Comparison of ENCODE assay signal across 8 mouse cellular contexts in genomic region chr7:59228866-59229182, GRCm38 (mm10). TPM values are rescaled to one million over a fixed set of nuclear protein-coding genes. Genes with fewer than 3 reads are reported as not detected.
DNase-seq lines count a peak whose midpoint lies in the region; ATAC-seq and TF ChIP-seq lines count a peak whose summit lies in the region.

No protein-coding gene starts in this region.

- no peaks in the 10 kb centered on the region for H3K36me3 ChIP-seq in erythroblast, embryonic 14.5 days (ENCODE audit: control insufficient read depth)
- no peaks in the 10 kb centered on the region for H3K36me3 ChIP-seq in C2C12 (ENCODE audit: control insufficient read depth, insufficient read depth)
- no peaks in the 10 kb centered on the region for H3K36me3 ChIP-seq in forebrain, embryonic 12.5 days (replicated peaks)
- H3K36me3 ChIP-seq in liver, embryonic 14.5 days (replicated peaks; ENCODE audit: control insufficient read depth, insufficient read depth, low read depth): no peaks in the 10 kb centered on the region

- under 1% methylated on average over 32 of the region's 39 CpGs for WGBS in forebrain, embryonic 12.5 days
- WGBS in liver, embryonic 14.5 days (ENCODE audit: insufficient replicate concordance): 0% methylated on average over 39 of the region's 39 CpGs

- peak overlapping the region; percentile 100 for H3K4me3 ChIP-seq in erythroblast, embryonic 14.5 days (replicated peaks)
- peak overlapping the region; percentile 71 for H3K4me3 ChIP-seq in C2C12 (ENCODE audit: insufficient read depth, poor library complexity, severe bottlenecking)
- peak overlapping the region; percentile 99 for H3K4me3 ChIP-seq in forebrain, embryonic 12.5 days (replicated peaks)
- H3K4me3 ChIP-seq in liver, embryonic 14.5 days (ENCODE audit: insufficient read depth in 1 of 2, low read depth in 2 of 2, low read length in 2 of 2): peak overlapping the region; percentile 74 to 86

- peak overlapping the region; percentile 73 for H3ac ChIP-seq in C2C12 (ENCODE audit: control insufficient read depth, insufficient read length, low read depth)

- H3K79me2 ChIP-seq in C2C12 (ENCODE audit: control insufficient read depth, insufficient read depth): peaks cover 53% of the 10 kb centered on the region

- no peak for TF ChIP-seq EP300 in liver, embryonic 14.5 days (IDR thresholded peaks at IDR 0.05; ENCODE audit: low read depth)

- ATAC-seq in erythroblast, adult 5-6 weeks (replicated peaks; ENCODE audit: low FRiP score, poor library complexity, severe bottlenecking): no peak
- peak; percentile 78 for ATAC-seq in forebrain, embryonic 12.5 days (ENCODE audit: low FRiP score)
- ATAC-seq in liver, embryonic 14.5 days (ENCODE audit: insufficient read depth): peak; percentile 63
- ATAC-seq in megakaryocyte progenitor cell, adult 5-6 weeks (replicated peaks; ENCODE audit: poor library complexity): no peak; the same call in 1 of the 2 replicates

- peak overlapping the region; percentile 96 for H3K9ac ChIP-seq in forebrain, embryonic 12.5 days
- peak overlapping the region; percentile 91 for H3K9ac ChIP-seq in liver, embryonic 14.5 days (replicated peaks)

- peak; percentile 42 for TF ChIP-seq CTCF in C2C12 (IDR thresholded peaks at IDR 0.05; ENCODE audit: control insufficient read depth, insufficient read depth, insufficient read length)
- peak; percentile 63 for TF ChIP-seq CTCF in liver, embryonic 14.5 days (IDR thresholded peaks at IDR 0.05; ENCODE audit: low read depth)

- no peak for DNase-seq in liver, embryonic 14.5 days (ENCODE audit: low read depth in 3 of 3, low spot score in 3 of 3)
- no peak for DNase-seq in urinary bladder, postnatal 36 days (ENCODE audit: low spot score in 2 of 2)
- no peak for DNase-seq in embryo, embryonic 10.5 days (ENCODE audit: low spot score)

- H3K27ac ChIP-seq in forebrain, embryonic 12.5 days: peak overlapping the region; percentile 99
- H3K27ac ChIP-seq in liver, embryonic 14.5 days: peak overlapping the region; percentile 75

- H3K27me3 ChIP-seq in erythroblast, embryonic 14.5 days (ENCODE audit: control insufficient read depth): no peaks in the 10 kb centered on the region
- H3K27me3 ChIP-seq in C2C12 (ENCODE audit: control insufficient read depth, insufficient read depth, insufficient read length): no peaks in the 10 kb centered on the region
- no peaks in the 10 kb centered on the region for H3K27me3 ChIP-seq in forebrain, embryonic 12.5 days
- H3K27me3 ChIP-seq in liver, embryonic 14.5 days (ENCODE audit: control insufficient read depth, insufficient read depth, low read length): no peaks in the 10 kb centered on the region

- peaks cover 24% of the 10 kb centered on the region for H3K4me1 ChIP-seq in erythroblast, embryonic 14.5 days (ENCODE audit: control insufficient read depth)
- H3K4me1 ChIP-seq in forebrain, embryonic 12.5 days: peaks cover 10% of the 10 kb centered on the region
- peaks cover 7 to 12% of the 10 kb centered on the region in 2 experiments; a peak in 3 of 4 replicates for H3K4me1 ChIP-seq in liver, embryonic 14.5 days (replicated peaks; ENCODE audit: control insufficient read depth in 2 of 2, insufficient read depth in 2 of 2, low read length in 1 of 2)

- no peaks in the 10 kb centered on the region for H3K9me3 ChIP-seq in erythroblast, embryonic 14.5 days (ENCODE audit: control insufficient read depth, low read length)
- H3K9me3 ChIP-seq in forebrain, embryonic 12.5 days: no peaks in the 10 kb centered on the region
- no peaks in the 10 kb centered on the region for H3K9me3 ChIP-seq in liver, embryonic 14.5 days (ENCODE audit: control insufficient read depth, low read length)

- H3K79me3 ChIP-seq in C2C12 (ENCODE audit: low read depth): peaks cover 44% of the 10 kb centered on the region

- peak overlapping the region; percentile 61 for H3K4me2 ChIP-seq in forebrain, embryonic 12.5 days
- H3K4me2 ChIP-seq in liver, embryonic 14.5 days (ENCODE audit: low read depth): peak overlapping the region; percentile 80

TF ChIP-seq in C2C12, 6 proteins besides CTCF, POLR2A, EP300 and RAD21:
- TF ChIP-seq USF1 (IDR thresholded peaks at IDR 0.05; ENCODE audit: low read depth): no peak

RNA-seq across cellular contexts. Expression of gene Ube3a, which starts 0.3 kb away (rescaled TPM):
- polyA plus RNA-seq in erythroblast, embryonic 14.5 days (2012): 0.73 and 1.2 TPM in 2 replicates
- total RNA-seq in erythroblast, adult 5-6 weeks (2015; ENCODE audit: low replicate concordance): 25.6 and 39.1 TPM in 2 replicates
- total RNA-seq in erythroblast, adult 5-6 weeks (2017; ENCODE audit: low replicate concordance): 44.9 and 61.0 TPM in 2 replicates
- 8.1 TPM for polyA plus RNA-seq in C2C12 (2012; fragmentation: generic; extraction: Trizol)
- polyA plus RNA-seq in forebrain, embryonic 12.5 days (2016; fragmentation: Nextera tagmentation; extraction: Ambion mirVana): 191 and 197 TPM in 2 replicates
- polyA plus RNA-seq in liver, embryonic 14.5 days (2012; rRNA removed): 6.6 and 7.0 TPM in 2 replicates
- polyA plus RNA-seq in liver, embryonic 14.5 days (2014; fragmentation: Nextera tagmentation; extraction: Ambion mirVana): 47.3 and 58.2 TPM in 2 replicates
- 68.9 and 70.1 TPM in 2 replicates for total RNA-seq in megakaryocyte progenitor cell, adult 5-6 weeks (2015)
- 71.3 and 92.9 TPM in 2 replicates for total RNA-seq in megakaryocyte progenitor cell, adult 5-6 weeks (2017)

Comparison
In these comparisons a context has a peak if more than half of its experiments do, and no peak if none do; other contexts are left out.
1. ATAC-seq: peak in forebrain, embryonic 12.5 days (single experiment) and liver, embryonic 14.5 days (single experiment); none in erythroblast, adult 5-6 weeks (single experiment) and megakaryocyte progenitor cell, adult 5-6 weeks (single experiment).
2. Peak in every context shown above with its lines, with median percentiles within 50 percentile points of each other: H3K4me3 ChIP-seq.